Mouse (Mus musculus) stomach, embryonic 15.5 days (tissue): ENCODE results near the gene Ildr1. TPM values are rescaled to one million over a fixed set of nuclear protein-coding genes. Genes with fewer than 3 reads are reported as not detected.

Experiments
- ATAC-seq: fragments of 200-750 bp; cut with Nextera tagmentation; 2 replicates; pipeline ENCODE4 v1.8.0; 2017; ENCODE audit warnings: low read depth, moderate number of reproducible peaks, moderate TSS enrichment; ENCODE audit not compliant: insufficient read depth, low FRiP score
- H3K27ac ChIP-seq: fragments of 300-500 bp; sonication (generic); 2 replicates; pipeline ENCODE4 v1.5.1; 2015; ENCODE audit warnings: mild to moderate bottlenecking, inconsistent platforms
- H3K27me3 ChIP-seq: fragments of 300-500 bp; sonication (generic); replicated peaks from 2 replicates; pipeline ENCODE4 v1.6.1; 2015; ENCODE audit warnings: inconsistent platforms
- H3K36me3 ChIP-seq: fragments of 300-500 bp; sonication (generic); 2 replicates; pipeline ENCODE4 v1.6.1; 2015; ENCODE audit warnings: inconsistent platforms
- H3K4me1 ChIP-seq: fragments of 300-500 bp; sonication (generic); 2 replicates; pipeline ENCODE4 v1.6.1; 2015; ENCODE audit warnings: inconsistent platforms
- H3K4me2 ChIP-seq: fragments of 300-500 bp; sonication (generic); 2 replicates; pipeline ENCODE4 v1.6.1; 2015; ENCODE audit warnings: mild to moderate bottlenecking, inconsistent platforms
- H3K4me3 ChIP-seq: fragments of 300-500 bp; sonication (generic); replicated peaks from 2 replicates; pipeline ENCODE4 v1.5.1; 2015; ENCODE audit warnings: inconsistent platforms
- H3K9ac ChIP-seq: fragments of 300-500 bp; sonication (generic); 2 replicates; pipeline ENCODE4 v1.6.1; 2015; ENCODE audit warnings: inconsistent platforms
- H3K9me3 ChIP-seq: fragments of 300-500 bp; sonication (generic); 2 replicates; pipeline ENCODE4 v1.6.1; 2016; ENCODE audit warnings: inconsistent platforms
- WGBS: fragments of 180-500 bp; shearing (Covaris S2); methylation state at CpG from one replicate; pipeline ENCODE4 v1.1.7; 2015; 5-methylcytosine and 5-hydroxymethylcytosine counted together
- polyA plus RNA-seq: library from polyadenylated mRNA; unstranded; fragments of >200 nt; fragmentation: Nextera tagmentation; extraction: Ambion mirVana; gene quantifications from 2 replicates; pipeline ENCODE4 v1.2.1, GENCODE M21; 2015

Ildr1 gene
- 7.5 and 7.8 TPM in 2 replicates for polyA plus RNA-seq

DNA sequence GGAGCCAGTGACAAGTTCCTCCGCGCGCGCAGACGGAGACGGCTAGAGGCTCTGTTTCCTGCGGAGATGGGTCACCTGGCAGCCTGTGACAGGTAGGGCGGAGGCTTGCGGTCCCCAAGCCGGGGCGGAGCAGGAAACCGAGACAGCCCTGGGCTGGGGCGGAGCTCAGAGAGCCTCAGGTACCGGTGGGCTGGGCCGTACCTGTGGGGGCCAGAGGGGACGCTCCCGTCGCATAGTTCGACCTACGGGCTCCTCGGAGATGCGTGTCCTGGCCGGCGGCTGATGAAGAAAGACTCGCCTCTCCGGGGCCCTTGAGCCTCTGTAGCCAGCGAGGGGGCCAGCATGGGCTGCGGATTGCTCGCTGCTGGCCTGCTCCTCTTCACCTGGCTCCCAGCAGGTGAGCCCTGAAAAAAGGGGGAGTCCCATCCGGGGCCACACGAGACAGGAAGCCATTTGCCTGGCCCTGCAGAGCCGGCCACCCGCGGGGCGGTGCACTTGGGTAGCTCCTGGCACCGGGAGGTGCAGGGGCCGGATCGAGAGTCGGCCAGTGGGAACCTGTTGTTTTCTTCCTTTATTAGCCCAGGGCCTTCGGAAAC, at the start of gene Ildr1:
TSS of gene Ildr1 (plus strand) at position 161 of the 596 bp plus-strand sequence.
- Histone ChIP-seq H3K27me3 (0 out of 2 replicates have a peak, but pooled peaks cover 4% of the 10 kb centered on the region), H3K36me3 (no peaks in the 10 kb centered on the region), H3K4me2 (peak within 1 kb of the TSS; percentile 69), H3K9ac (no peak within 1 kb of the TSS; the same call in 1 of the 2 replicates), H3K4me3 (peak within 1 kb of the TSS; percentile 42), H3K4me1 (0 out of 2 replicates have a peak, but pooled peaks cover 4% of the 10 kb centered on the region), H3K27ac (peak within 1 kb of the TSS; percentile 38; the same call in 1 of the 2 replicates), H3K9me3 (no peaks in the 10 kb centered on the region)
- WGBS: under 1% methylated on average over 40 of the region's 40 CpGs
- peak; percentile 79; the same call in 1 of the 2 replicates for ATAC-seq

GRCm38 (mm10) chr16:36645124-36645523, 48.7 kb upstream of the Ildr1 start:
- H3K9me3 ChIP-seq: no peaks in the 10 kb centered on the region
- WGBS: 79% methylated on average over 6 of the region's 6 CpGs
- H3K36me3 ChIP-seq: no peaks in the 10 kb centered on the region
- H3K27ac ChIP-seq: no peak overlapping the region
- H3K4me2 ChIP-seq: no peak overlapping the region
- ATAC-seq: no peak
- H3K9ac ChIP-seq: no peak overlapping the region
- H3K27me3 ChIP-seq: no peaks in the 10 kb centered on the region
- H3K4me3 ChIP-seq: no peak overlapping the region
- no peaks in the 10 kb centered on the region for H3K4me1 ChIP-seq

DNA sequence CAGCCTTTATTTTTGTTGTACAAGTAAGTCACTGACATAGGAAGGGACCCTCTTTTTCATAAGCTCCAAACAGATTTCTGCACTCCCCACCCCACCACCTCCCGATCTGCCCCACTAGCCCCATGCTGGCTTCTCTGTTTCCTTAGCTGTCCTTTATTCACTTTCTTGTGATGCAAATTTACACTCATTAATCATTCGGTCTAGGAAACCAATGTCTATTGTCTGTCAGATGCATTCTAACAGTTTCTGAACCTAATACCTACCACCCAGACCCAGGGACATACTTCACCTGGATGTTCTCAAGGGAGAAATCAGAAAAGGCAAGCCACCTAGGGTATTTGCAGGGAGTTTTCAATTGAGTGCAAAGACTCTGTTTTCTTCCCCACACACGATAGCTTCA, 44.5 kb upstream of the Ildr1 start:
- Histone ChIP-seq H3K4me3 (no peak overlapping the region), H3K4me2 (no peak overlapping the region), H3K27me3 (no peaks in the 10 kb centered on the region), H3K4me1 (no peaks in the 10 kb centered on the region), H3K27ac (no peak overlapping the region), H3K9ac (no peak overlapping the region), H3K36me3 (no peaks in the 10 kb centered on the region), H3K9me3 (no peaks in the 10 kb centered on the region)
- ATAC-seq: no peak
- WGBS: 65% methylated on average over 3 of the region's 3 CpGs

DNA sequence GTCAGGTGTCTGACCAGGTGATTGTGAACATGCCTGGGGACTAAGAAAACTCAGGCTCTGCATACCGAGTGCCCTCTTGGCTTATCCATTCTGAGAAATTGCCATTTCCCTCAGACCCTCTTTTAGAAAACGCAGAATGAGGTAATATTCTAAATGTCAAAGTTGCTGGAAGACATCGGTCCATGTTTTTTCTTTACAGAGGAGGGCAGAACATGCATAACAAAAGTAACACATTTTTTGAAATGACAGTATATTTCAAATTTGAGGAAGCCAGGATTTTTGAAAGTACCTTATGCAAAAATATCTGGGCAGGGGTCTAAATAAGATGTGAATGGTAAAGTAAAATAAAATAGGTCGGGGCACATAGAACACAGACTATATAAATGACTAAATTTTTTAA, 43.3 kb upstream of the Ildr1 start:
- no peak overlapping the region for H3K9ac ChIP-seq
- H3K27me3 ChIP-seq: no peaks in the 10 kb centered on the region
- no peak overlapping the region for H3K4me3 ChIP-seq
- H3K36me3 ChIP-seq: no peaks in the 10 kb centered on the region
- 86% methylated on average over 4 of the region's 4 CpGs for WGBS
- H3K9me3 ChIP-seq: no peaks in the 10 kb centered on the region
- H3K27ac ChIP-seq: no peak overlapping the region
- no peak for ATAC-seq
- H3K4me1 ChIP-seq: no peaks in the 10 kb centered on the region
- H3K4me2 ChIP-seq: no peak overlapping the region

DNA sequence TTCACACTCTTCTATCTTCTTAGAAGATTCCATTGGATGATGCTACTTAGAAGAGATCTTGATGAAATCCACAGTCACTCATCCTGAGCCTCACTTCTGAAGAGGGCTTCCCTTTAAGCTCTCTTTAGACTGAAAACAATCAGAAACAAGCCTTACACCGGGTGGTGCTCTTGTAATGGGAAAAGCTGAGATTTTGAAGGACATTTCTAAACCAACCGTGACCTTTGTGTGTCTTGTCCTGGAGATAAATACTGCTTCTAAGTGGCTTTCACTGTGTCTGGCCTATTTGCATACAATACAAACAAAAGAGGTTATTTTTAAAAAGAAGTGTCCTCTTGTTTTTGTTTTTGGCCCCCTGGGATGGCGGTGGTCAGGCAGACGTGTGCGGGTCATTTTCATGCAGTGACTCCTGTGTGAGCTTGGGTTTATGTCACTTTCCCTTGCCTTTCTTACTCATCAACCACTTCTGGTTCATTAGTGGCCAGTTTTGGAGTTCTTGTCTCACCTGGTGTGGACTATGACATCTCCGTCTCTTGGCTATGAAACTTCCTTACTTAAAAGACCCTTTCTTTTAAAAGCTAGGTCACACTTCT, 42.5 kb upstream of the Ildr1 start:
- Histone ChIP-seq H3K27ac (no peak overlapping the region), H3K9ac (no peak overlapping the region), H3K4me3 (no peak overlapping the region), H3K4me2 (no peak overlapping the region), H3K4me1 (no peaks in the 10 kb centered on the region), H3K9me3 (no peaks in the 10 kb centered on the region), H3K27me3 (no peaks in the 10 kb centered on the region), H3K36me3 (no peaks in the 10 kb centered on the region)
- 70% methylated on average over 6 of the region's 6 CpGs for WGBS
- no peak for ATAC-seq

DNA sequence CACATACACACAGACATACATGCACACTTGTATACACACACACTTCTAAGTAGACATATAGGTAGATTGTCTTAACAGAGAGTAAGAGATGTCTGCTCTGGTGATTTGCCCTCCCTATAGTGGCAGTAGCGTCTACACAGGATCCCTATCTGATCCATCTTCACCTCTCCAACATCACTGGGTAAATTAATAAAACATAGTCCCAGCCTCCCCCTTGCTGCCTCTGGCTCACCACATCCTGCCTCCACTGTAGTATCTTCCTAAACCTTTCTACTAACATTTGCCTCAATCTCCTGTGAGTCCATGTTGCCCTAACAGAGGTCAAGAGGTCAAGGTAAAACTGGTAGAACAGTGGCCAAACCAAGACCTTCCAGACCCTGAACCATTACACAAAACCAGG, 38.6 kb upstream of the Ildr1 start:
- Histone ChIP-seq H3K9me3 (no peaks in the 10 kb centered on the region), H3K27me3 (no peaks in the 10 kb centered on the region), H3K9ac (no peak overlapping the region), H3K36me3 (no peaks in the 10 kb centered on the region), H3K4me3 (no peak overlapping the region), H3K4me1 (no peaks in the 10 kb centered on the region), H3K27ac (no peak overlapping the region), H3K4me2 (no peak overlapping the region)
- 77% methylated on average over 1 of the region's 1 CpGs for WGBS
- ATAC-seq: no peak

GRCm38 (mm10) chr16:36655910-36656309, 37.9 kb upstream of the Ildr1 start:
- Histone ChIP-seq H3K9me3 (no peaks in the 10 kb centered on the region), H3K27me3 (no peaks in the 10 kb centered on the region), H3K4me3 (no peak overlapping the region), H3K4me1 (no peaks in the 10 kb centered on the region), H3K27ac (no peak overlapping the region), H3K4me2 (no peak overlapping the region), H3K9ac (no peak overlapping the region), H3K36me3 (no peaks in the 10 kb centered on the region)
- WGBS: 77% methylated on average over 4 of the region's 4 CpGs
- no peak for ATAC-seq

- H3K9me3 ChIP-seq: no peaks in the 10 kb centered on the region
- H3K27me3 ChIP-seq: no peaks in the 10 kb centered on the region
- no peak overlapping the region for H3K9ac ChIP-seq
- no peak overlapping the region for H3K27ac ChIP-seq
- no peaks in the 10 kb centered on the region for H3K36me3 ChIP-seq
- no peak overlapping the region for H3K4me3 ChIP-seq
- no peaks in the 10 kb centered on the region for H3K4me1 ChIP-seq
- no peak overlapping the region for H3K4me2 ChIP-seq
- no peak for ATAC-seq
- WGBS: 86% methylated on average over 10 of the region's 10 CpGs
Measured at GRCm38 (mm10) chr16:36661330-36661729, 32.4 kb upstream of the Ildr1 start.

DNA sequence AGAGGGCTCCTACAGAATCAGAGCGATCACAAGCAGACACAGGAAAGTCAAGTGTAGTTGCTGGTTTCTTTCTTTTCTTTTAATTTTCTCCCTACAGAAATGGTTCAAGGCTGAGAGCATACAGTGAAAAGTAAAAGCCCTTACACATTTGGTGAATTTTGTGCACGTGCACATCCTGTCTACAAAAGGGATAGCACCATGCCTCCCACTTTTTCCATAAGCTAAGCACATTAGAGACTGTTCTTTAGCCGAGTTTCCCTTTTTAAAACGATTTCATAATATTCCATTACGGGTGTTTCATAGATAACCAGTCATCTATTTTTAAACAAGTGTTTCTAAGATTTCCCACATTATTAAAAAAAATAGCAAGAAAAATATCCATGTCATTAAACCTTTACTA, 30.3 kb upstream of the Ildr1 start:
- Histone ChIP-seq H3K36me3 (no peaks in the 10 kb centered on the region), H3K9me3 (no peaks in the 10 kb centered on the region), H3K4me2 (no peak overlapping the region), H3K9ac (no peak overlapping the region), H3K27me3 (no peaks in the 10 kb centered on the region), H3K4me3 (no peak overlapping the region), H3K4me1 (no peaks in the 10 kb centered on the region), H3K27ac (no peak overlapping the region)
- 87% methylated on average over 5 of the region's 5 CpGs for WGBS
- no peak for ATAC-seq

DNA sequence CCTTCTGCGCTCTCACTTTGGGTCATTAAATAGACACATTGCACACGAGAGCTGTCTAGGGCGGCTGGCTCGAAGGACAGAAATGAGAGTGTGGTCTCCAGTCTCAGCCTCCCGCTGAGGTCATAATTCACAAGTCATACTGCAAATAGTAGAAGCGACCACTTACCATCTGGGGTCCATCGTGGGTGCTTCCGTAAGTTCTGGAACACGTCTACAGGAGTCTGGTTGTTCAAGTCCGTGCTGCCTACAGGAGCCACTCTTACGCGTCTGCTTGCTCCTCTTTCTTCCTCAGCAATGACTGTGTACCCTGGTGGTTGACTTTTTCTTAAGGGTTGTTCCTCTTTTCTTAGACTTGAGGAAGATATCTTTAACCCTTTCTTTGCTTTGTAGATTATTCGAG, 28.0 kb upstream of the Ildr1 start, which contains the start of gene Cd86:
TSS of gene Cd86 (minus strand) at position 300 of the 400 bp plus-strand sequence.
- Histone ChIP-seq H3K9me3 (no peaks in the 10 kb centered on the region), H3K36me3 (no peaks in the 10 kb centered on the region), H3K27me3 (no peaks in the 10 kb centered on the region), H3K4me2 (no peak within 1 kb of the TSS), H3K4me3 (no peak within 1 kb of the TSS), H3K27ac (no peak within 1 kb of the TSS), H3K4me1 (no peaks in the 10 kb centered on the region), H3K9ac (no peak within 1 kb of the TSS)
- no peak for ATAC-seq
- WGBS: 67% methylated on average over 13 of the region's 13 CpGs

- WGBS: 83% methylated on average over 10 of the region's 10 CpGs
- ATAC-seq: no peak
Measured at GRCm38 (mm10) chr16:36666448-36667017, 27.2 kb upstream of the Ildr1 start.

DNA sequence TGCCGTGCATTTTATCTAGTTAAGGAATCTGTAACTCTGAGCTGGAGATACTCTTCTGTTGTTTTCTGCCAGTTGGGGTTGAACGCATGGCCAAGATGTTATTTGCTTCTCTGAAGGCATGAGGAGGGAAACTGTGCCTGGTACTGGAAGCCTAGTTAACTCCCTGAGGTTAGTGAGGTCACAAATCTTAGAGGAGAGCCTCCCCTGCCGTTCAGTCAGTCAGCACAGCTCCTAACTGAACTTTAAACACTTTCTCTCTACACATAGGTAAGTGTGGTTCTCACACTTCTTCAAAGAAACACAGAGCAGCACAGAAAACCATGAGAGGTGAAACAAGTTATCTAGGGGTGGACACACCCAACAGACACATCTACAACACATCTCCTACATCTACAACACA, 23.2 kb upstream of the Ildr1 start:
- Histone ChIP-seq H3K27ac (no peak overlapping the region), H3K4me3 (no peak overlapping the region), H3K27me3 (no peaks in the 10 kb centered on the region), H3K9ac (no peak overlapping the region), H3K9me3 (no peaks in the 10 kb centered on the region), H3K4me1 (no peaks in the 10 kb centered on the region), H3K4me2 (no peak overlapping the region), H3K36me3 (no peaks in the 10 kb centered on the region)
- 71% methylated on average over 3 of the region's 3 CpGs for WGBS
- no peak for ATAC-seq

More at GRCm38 (mm10) chr16:36666448-36667017, 27.2 kb upstream of the Ildr1 start:
- Histone ChIP-seq H3K4me2 (no peak overlapping the region), H3K9me3 (no peaks in the 10 kb centered on the region), H3K9ac (no peak overlapping the region), H3K27me3 (no peaks in the 10 kb centered on the region), H3K4me1 (no peaks in the 10 kb centered on the region), H3K4me3 (no peak overlapping the region), H3K36me3 (no peaks in the 10 kb centered on the region), H3K27ac (no peak overlapping the region)
